Mouse (Mus musculus) left cerebral cortex, postnatal 10 days (tissue): ENCODE measurements around the gene Oasl2. TPM values are rescaled to one million over a fixed set of nuclear protein-coding genes. Genes with fewer than 3 reads are reported as not detected.
A peak's percentile ranks its signal among the peaks of the same experiment; 100 is the strongest.

ENCODE experiments used
- DNase-seq, 2 experiments: peaks; one replicate each; pipeline ENCODE4 v3.0.0; 2021 to 2022; ENCODE audit warnings: low spot score in 2 of 2, mixed read lengths in 1 of 2; ENCODE audit errors: extremely low spot score in 1 of 2
- intact Hi-C: fragments of 180-260 bp; cut with DNase I; formaldehyde crosslinking; loops from one replicate; pipeline ENCODE4 v1.15.1; 2025
- microRNA-seq: library from miRNA; unstranded; fragments of <30 nt; microRNA quantifications from one replicate; pipeline ENCODE4 v1.2.0, GENCODE M21; 2022
- total RNA-seq, 2 experiments: library from RNA; stranded (reverse); gene quantifications; 2 replicates each; pipeline ENCODE4 v1.2.3; 2021

Gene Oasl2
- total RNA-seq, 2 experiments from 2014 or later, result 0.43 to 1.1 TPM

GRCm38 (mm10) chr5:114949316-114949715 lies 52.6 kb downstream of the Oasl2 start:
- intact Hi-C loops, result no loop called here
- DNase-seq, result no peak

GRCm38 (mm10) chr5:114949812-114950211 lies 53.1 kb downstream of the Oasl2 start:
- DNase-seq, result no peak
- intact Hi-C loops, result no loop called here

- no peak for DNase-seq
- intact Hi-C loops, result no loop called here
Observed at GRCm38 (mm10) chr5:114950669-114951068, 53.9 kb downstream of the Oasl2 start.

- no peak for DNase-seq
- intact Hi-C loops, result no loop called here
Observed at GRCm38 (mm10) chr5:114951279-114951880, 54.6 kb downstream of the Oasl2 start.

GRCm38 (mm10) chr5:114953326-114953725 lies 56.6 kb downstream of the Oasl2 start:
- intact Hi-C loops, result no loop called here
- DNase-seq, result no peak

- DNase-seq, result no peak
- intact Hi-C loops, result no loop called here
Observed at GRCm38 (mm10) chr5:114958069-114958468, 61.3 kb downstream of the Oasl2 start.

Small RNA genes lying within 50 kb of the gene (microRNA-seq; reads per million reads assigned to microRNA genes)
- gene Mir6240, result 11.8 reads per million, percentile 33 among the genes with 10 or more reads in this experiment

Other genes with a start within 250 kb of the Oasl2 start
- gene Trpv4, start 238.5 kb upstream of the Oasl2 start, total RNA-seq, result under 1 TPM; 0.64 to 0.79 TPM
- gene Gltp, start 206.0 kb upstream of the Oasl2 start, total RNA-seq, result 10 to 100 TPM; 20.5 to 23.2 TPM
- 10 to 100 TPM; 13.0 to 15.4 TPM for gene Tchp, start 189.2 kb upstream of the Oasl2 start, total RNA-seq
- 10 to 100 TPM; 34.7 to 36.3 TPM for gene Ankrd13a, start 122.3 kb upstream of the Oasl2 start, total RNA-seq
- 10 to 100 TPM; 46.8 to 47.2 TPM for gene Git2, start 121.4 kb upstream of the Oasl2 start, total RNA-seq
- 100 to 1,000 TPM; 165 to 184 TPM for gene 1500011B03Rik, start 73.5 kb upstream of the Oasl2 start, total RNA-seq
- gene 4930519G04Rik, start 43.3 kb upstream of the Oasl2 start, total RNA-seq, result not detected
- 1 to 10 TPM; 1.3 to 2.0 TPM for gene Gm9936, start 38.3 kb upstream of the Oasl2 start, total RNA-seq
- gene Oasl1, start 26.3 kb downstream of the Oasl2 start, total RNA-seq, result not detected
- gene 2210016L21Rik, start 45.2 kb downstream of the Oasl2 start, total RNA-seq, result 100 to 1,000 TPM; 203 to 206 TPM
- gene Hnf1a, start 74.2 kb downstream of the Oasl2 start, total RNA-seq, result not detected
- gene Sppl3, start 114.2 kb downstream of the Oasl2 start, total RNA-seq, result 100 to 1,000 TPM; 112 to 115 TPM
- gene Gm10401, start 201.4 kb downstream of the Oasl2 start, total RNA-seq, result not detected
- gene Acads, start 222.4 kb downstream of the Oasl2 start, total RNA-seq, result 1 to 10 TPM; 4.9 to 5.8 TPM
- gene Unc119b, start 238.0 kb downstream of the Oasl2 start, total RNA-seq, result 10 to 100 TPM; 22.5 to 27.2 TPM